Mouse (Mus musculus) limb, embryonic 13.5 days (tissue): ENCODE data around the gene Yaf2. TPM values are rescaled to one million over a fixed set of nuclear protein-coding genes. Genes with fewer than 3 reads are reported as not detected.
"Not testable (repeated sequence)": the region's sequence is repeated elsewhere in the genome, so short reads cannot be mapped to it uniquely, and the experiment has no call there.

Experiments
- ATAC-seq: fragments of 200-750 bp; cut with Nextera tagmentation; 2 replicates; pipeline ENCODE4 v1.8.0; 2017; ENCODE audit warnings: low read depth, moderate number of reproducible peaks, moderate TSS enrichment; ENCODE audit not compliant: low FRiP score
- H3K27ac ChIP-seq: fragments of 300-500 bp; sonication (generic); 2 replicates; pipeline ENCODE4 v1.5.1; 2015; ENCODE audit warnings: inconsistent platforms, mild to moderate bottlenecking, moderate library complexity
- H3K27me3 ChIP-seq: fragments of 300-500 bp; sonication (generic); 2 replicates; pipeline ENCODE4 v1.6.1; 2015; ENCODE audit warnings: mild to moderate bottlenecking, inconsistent platforms
- H3K36me3 ChIP-seq: fragments of 300-500 bp; sonication (generic); 2 replicates; pipeline ENCODE4 v1.6.1; 2015; ENCODE audit warnings: inconsistent platforms, mild to moderate bottlenecking, moderate library complexity
- H3K4me1 ChIP-seq: fragments of 300-500 bp; sonication (generic); 2 replicates; pipeline ENCODE4 v1.6.1; 2015; ENCODE audit warnings: inconsistent platforms
- H3K4me2 ChIP-seq: fragments of 300-500 bp; sonication (generic); replicated peaks from 2 replicates; pipeline ENCODE4 v1.6.1; 2015; ENCODE audit warnings: inconsistent platforms, mild to moderate bottlenecking, moderate library complexity
- H3K4me3 ChIP-seq: fragments of 300-500 bp; sonication (generic); 2 replicates; pipeline ENCODE4 v1.5.1; 2015; ENCODE audit warnings: moderate library complexity, mild to moderate bottlenecking, inconsistent platforms
- H3K9ac ChIP-seq: fragments of 300-500 bp; sonication (generic); 2 replicates; pipeline ENCODE4 v1.6.1; 2015; ENCODE audit warnings: mild to moderate bottlenecking, inconsistent platforms
- H3K9me3 ChIP-seq: fragments of 300-500 bp; sonication (generic); 2 replicates; pipeline ENCODE4 v1.6.1; 2016; ENCODE audit warnings: inconsistent platforms
- WGBS: fragments of 180-500 bp; shearing (Covaris S2); methylation state at CpG from one replicate; pipeline ENCODE4 v1.1.7; 2015; 5-methylcytosine and 5-hydroxymethylcytosine counted together
- polyA plus RNA-seq: library from polyadenylated mRNA; unstranded; fragments of >200 nt; fragmentation: Nextera tagmentation; extraction: Ambion mirVana; gene quantifications from 2 replicates; pipeline ENCODE4 v1.2.1, GENCODE M21; 2015

Yaf2 gene
- polyA plus RNA-seq, 1 experiment from 2014 or later = 66.4 TPM

GRCm38 (mm10) chr15:93335821-93336657 is 696 bp downstream of the Yaf2 start:
- Histone ChIP-seq H3K27me3 (no peaks in the 10 kb centered on the region), H3K4me3 (peak overlapping the region; percentile 83), H3K9me3 (no peaks in the 10 kb centered on the region), H3K4me1 (peaks cover 10% of the 10 kb centered on the region), H3K27ac (peak overlapping the region; percentile 88), H3K36me3 (peaks cover 7% of the 10 kb centered on the region; the same call in 1 of the 2 replicates), H3K4me2 (peak overlapping the region; percentile 87), H3K9ac (peak overlapping the region; percentile 90)
- peak; percentile 52 for ATAC-seq
- under 1% methylated on average over 56 of the region's 110 CpGs for WGBS

GRCm38 (mm10) chr15:93331256-93331655 is 5.5 kb downstream of the Yaf2 start:
- Histone ChIP-seq H3K4me3 (no peak overlapping the region), H3K27ac (no peak overlapping the region), H3K4me2 (no peak overlapping the region), H3K36me3 (peaks cover 29% of the 10 kb centered on the region), H3K4me1 (peaks cover 9% of the 10 kb centered on the region), H3K9me3 (no peaks in the 10 kb centered on the region), H3K27me3 (no peaks in the 10 kb centered on the region), H3K9ac (no peak overlapping the region)
- ATAC-seq = no peak
- 91% methylated on average over 11 of the region's 11 CpGs for WGBS

- no peak for ATAC-seq
- Histone ChIP-seq H3K4me2 (no peak overlapping the region), H3K27me3 (no peaks in the 10 kb centered on the region), H3K27ac (no peak overlapping the region), H3K9me3 (no peaks in the 10 kb centered on the region), H3K9ac (no peak overlapping the region), H3K36me3 (peaks cover 25% of the 10 kb centered on the region), H3K4me3 (no peak overlapping the region), H3K4me1 (peaks cover 15% of the 10 kb centered on the region)
- 53% methylated on average over 3 of the region's 3 CpGs for WGBS
Measured at GRCm38 (mm10) chr15:93327235-93327634, 9.5 kb downstream of the Yaf2 start.

- Histone ChIP-seq H3K9ac (no peak overlapping the region), H3K27ac (no peak overlapping the region), H3K27me3 (no peaks in the 10 kb centered on the region), H3K4me2 (no peak overlapping the region), H3K36me3 (peaks cover 29% of the 10 kb centered on the region), H3K4me1 (peaks cover 15% of the 10 kb centered on the region), H3K9me3 (no peaks in the 10 kb centered on the region), H3K4me3 (no peak overlapping the region)
- 66% methylated on average over 10 of the region's 10 CpGs for WGBS
- no peak for ATAC-seq
Measured at GRCm38 (mm10) chr15:93326651-93327050, 10.1 kb downstream of the Yaf2 start.

- peaks cover 15% of the 10 kb centered on the region for H3K4me1 ChIP-seq
- WGBS = 78% methylated on average over 5 of the region's 5 CpGs
- no peaks in the 10 kb centered on the region for H3K9me3 ChIP-seq
- H3K27ac ChIP-seq = no peak overlapping the region
- no peak for ATAC-seq
- H3K9ac ChIP-seq = no peak overlapping the region
- H3K4me2 ChIP-seq = no peak overlapping the region
- no peak overlapping the region for H3K4me3 ChIP-seq
- peaks cover 29% of the 10 kb centered on the region for H3K36me3 ChIP-seq
- no peaks in the 10 kb centered on the region for H3K27me3 ChIP-seq
Measured at GRCm38 (mm10) chr15:93325360-93325759, 11.4 kb downstream of the Yaf2 start.

GRCm38 (mm10) chr15:93318781-93319180 is 18.0 kb downstream of the Yaf2 start:
- ATAC-seq = no peak
- no peak overlapping the region for H3K9ac ChIP-seq

GRCm38 (mm10) chr15:93310304-93310703 is 26.4 kb downstream of the Yaf2 start:
- ATAC-seq, H3K27ac ChIP-seq, H3K9me3 ChIP-seq, H3K27me3 ChIP-seq, H3K4me3 ChIP-seq, H3K36me3 ChIP-seq, H3K9ac ChIP-seq, H3K4me2 ChIP-seq, H3K4me1 ChIP-seq: not testable (repeated sequence)
- WGBS = 96% methylated on average over 4 of the region's 4 CpGs

More at GRCm38 (mm10) chr15:93318781-93319180, 18.0 kb downstream of the Yaf2 start:
- no peak overlapping the region for H3K27ac ChIP-seq
- H3K4me3 ChIP-seq = no peak overlapping the region
- H3K4me2 ChIP-seq = no peak overlapping the region
- H3K4me1 ChIP-seq = no peaks in the 10 kb centered on the region
- H3K36me3 ChIP-seq = peaks cover 8% of the 10 kb centered on the region; the same call in 1 of the 2 replicates
- H3K27me3 ChIP-seq = no peaks in the 10 kb centered on the region
- no peaks in the 10 kb centered on the region for H3K9me3 ChIP-seq
- 100% methylated on average over 1 of the region's 1 CpGs for WGBS

- no peaks in the 10 kb centered on the region for H3K9me3 ChIP-seq
Measured at GRCm38 (mm10) chr15:93298197-93298596, 38.5 kb downstream of the Yaf2 start.

GRCm38 (mm10) chr15:93294483-93294882 is 42.3 kb downstream of the Yaf2 start:
- H3K4me2 ChIP-seq = no peak overlapping the region
- H3K4me1 ChIP-seq = no peaks in the 10 kb centered on the region
- H3K9ac ChIP-seq = no peak overlapping the region
- H3K27ac ChIP-seq = no peak overlapping the region
- no peak overlapping the region for H3K4me3 ChIP-seq
- peaks cover 6% of the 10 kb centered on the region for H3K36me3 ChIP-seq
- no peak for ATAC-seq
- 79% methylated on average over 11 of the region's 11 CpGs for WGBS
- no peaks in the 10 kb centered on the region for H3K27me3 ChIP-seq
- H3K9me3 ChIP-seq = no peaks in the 10 kb centered on the region

More at GRCm38 (mm10) chr15:93298197-93298596, 38.5 kb downstream of the Yaf2 start:
- Histone ChIP-seq H3K27ac (no peak overlapping the region), H3K9ac (no peak overlapping the region), H3K4me1 (no peaks in the 10 kb centered on the region), H3K27me3 (no peaks in the 10 kb centered on the region), H3K4me2 (no peak overlapping the region), H3K4me3 (no peak overlapping the region), H3K36me3 (no peaks in the 10 kb centered on the region; the same call in 1 of the 2 replicates)
- no peak for ATAC-seq
- WGBS = 88% methylated on average over 2 of the region's 2 CpGs

- Histone ChIP-seq H3K4me1 (no peaks in the 10 kb centered on the region), H3K27me3 (no peaks in the 10 kb centered on the region), H3K27ac (no peak overlapping the region), H3K36me3 (peaks cover 20% of the 10 kb centered on the region), H3K9me3 (no peaks in the 10 kb centered on the region), H3K9ac (no peak overlapping the region), H3K4me2 (no peak overlapping the region), H3K4me3 (no peak overlapping the region)
- WGBS = 93% methylated on average over 4 of the region's 4 CpGs
- ATAC-seq = no peak
Measured at GRCm38 (mm10) chr15:93288321-93288720, 48.4 kb downstream of the Yaf2 start.

- H3K36me3 ChIP-seq = peaks cover 24% of the 10 kb centered on the region
Measured at GRCm38 (mm10) chr15:93287628-93288027, 49.1 kb downstream of the Yaf2 start.

GRCm38 (mm10) chr15:93285244-93285643 is 51.5 kb downstream of the Yaf2 start:
- no peak overlapping the region for H3K27ac ChIP-seq
- H3K4me1 ChIP-seq = no peaks in the 10 kb centered on the region
- H3K36me3 ChIP-seq = peaks cover 37% of the 10 kb centered on the region
- WGBS = 82% methylated on average over 15 of the region's 15 CpGs
- ATAC-seq = no peak
- no peak overlapping the region for H3K4me3 ChIP-seq
- no peaks in the 10 kb centered on the region for H3K9me3 ChIP-seq
- H3K9ac ChIP-seq = no peak overlapping the region
- H3K4me2 ChIP-seq = no peak overlapping the region
- H3K27me3 ChIP-seq = no peaks in the 10 kb centered on the region

More at GRCm38 (mm10) chr15:93287628-93288027, 49.1 kb downstream of the Yaf2 start:
- no peak for ATAC-seq
- Histone ChIP-seq H3K27me3 (no peaks in the 10 kb centered on the region), H3K4me1 (no peaks in the 10 kb centered on the region), H3K27ac (no peak overlapping the region), H3K9ac (no peak overlapping the region), H3K9me3 (no peaks in the 10 kb centered on the region), H3K4me3 (no peak overlapping the region), H3K4me2 (no peak overlapping the region)
- WGBS = 67% methylated on average over 2 of the region's 2 CpGs
